Mouse (Mus musculus) embryonic fibroblast, embryonic 13.5 days (primary cell): ENCODE results near the gene Klhl22.

ENCODE experiments used
- CTCF ChIP-seq: IDR thresholded peaks from 2 replicates; pipeline ENCODE4 v1.5.1; 2011; ENCODE audit warnings: mild to moderate bottlenecking, control low read depth, low read length, moderate library complexity, borderline replicate concordance; ENCODE audit not compliant: insufficient read depth
- POLR2A ChIP-seq: IDR thresholded peaks from 2 replicates; pipeline ENCODE4 v1.6.1; 2011; ENCODE audit warnings: low read depth, mild to moderate bottlenecking, control low read depth, low read length, moderate library complexity

GRCm38 (mm10) chr16:17828229-17828628, 68.8 kb downstream of the Klhl22 start:
- TF ChIP-seq CTCF (no peak), POLR2A (no peak)
